Mouse (Mus musculus): ENCODE measurements around the gene Dlgap1. TPM values are rescaled to one million over a fixed set of nuclear protein-coding genes. Genes with fewer than 3 reads are reported as not detected.

Gene Dlgap1
- polyA plus RNA-seq, 1 experiment from 2014 or later: 0.22 TPM

DNA sequence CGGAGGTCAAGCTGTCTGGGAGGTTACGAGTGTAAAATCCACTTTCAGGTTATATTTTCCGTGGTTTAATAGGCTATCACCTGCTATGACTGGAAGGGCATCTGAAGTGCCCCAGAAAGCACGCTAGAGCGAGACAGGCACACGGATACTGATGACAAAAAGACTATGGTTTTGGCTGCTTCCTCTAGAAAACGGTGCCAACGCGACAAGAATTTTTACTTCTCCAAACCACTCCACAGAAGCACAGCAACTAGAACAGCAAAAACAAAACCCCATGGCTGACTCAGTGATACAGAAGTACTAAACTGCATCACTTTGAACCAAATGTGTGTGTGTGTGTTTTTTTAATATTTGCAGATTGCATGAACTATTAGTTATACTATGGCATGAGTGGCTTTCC lies 459.0 kb downstream of the Dlgap1 start:
- no peak overlapping the region for H3K27ac ChIP-seq (ENCODE audit: low read depth)
- H3K36me3 ChIP-seq (replicated peaks; ENCODE audit: insufficient read depth, low read length): no peaks in the 10 kb centered on the region
- DNase-seq (no peak), ATAC-seq (no peak)
- 0 out of 2 replicates have a peak, but pooled peaks cover 2% of the 10 kb centered on the region for H3K27me3 ChIP-seq (ENCODE audit: insufficient read depth, low read length)
- no peaks in the 10 kb centered on the region for H3K4me1 ChIP-seq (ENCODE audit: insufficient read depth)
- no peak overlapping the region for H3K4me2 ChIP-seq (ENCODE audit: low read depth, low read length)
- no peaks in the 10 kb centered on the region for H3K9me3 ChIP-seq (ENCODE audit: low read length)
- TF ChIP-seq CTCF (IDR thresholded peaks at IDR 0.05; ENCODE audit: low read depth) (no peak), EP300 (IDR thresholded peaks at IDR 0.05; ENCODE audit: low read depth) (no peak)
- no peak overlapping the region for H3K9ac ChIP-seq (replicated peaks)
- no peak overlapping the region for H3K4me3 ChIP-seq (ENCODE audit: low read depth, low read length)
- WGBS (ENCODE audit: insufficient replicate concordance): 61% methylated on average over 9 of the region's 9 CpGs

DNA sequence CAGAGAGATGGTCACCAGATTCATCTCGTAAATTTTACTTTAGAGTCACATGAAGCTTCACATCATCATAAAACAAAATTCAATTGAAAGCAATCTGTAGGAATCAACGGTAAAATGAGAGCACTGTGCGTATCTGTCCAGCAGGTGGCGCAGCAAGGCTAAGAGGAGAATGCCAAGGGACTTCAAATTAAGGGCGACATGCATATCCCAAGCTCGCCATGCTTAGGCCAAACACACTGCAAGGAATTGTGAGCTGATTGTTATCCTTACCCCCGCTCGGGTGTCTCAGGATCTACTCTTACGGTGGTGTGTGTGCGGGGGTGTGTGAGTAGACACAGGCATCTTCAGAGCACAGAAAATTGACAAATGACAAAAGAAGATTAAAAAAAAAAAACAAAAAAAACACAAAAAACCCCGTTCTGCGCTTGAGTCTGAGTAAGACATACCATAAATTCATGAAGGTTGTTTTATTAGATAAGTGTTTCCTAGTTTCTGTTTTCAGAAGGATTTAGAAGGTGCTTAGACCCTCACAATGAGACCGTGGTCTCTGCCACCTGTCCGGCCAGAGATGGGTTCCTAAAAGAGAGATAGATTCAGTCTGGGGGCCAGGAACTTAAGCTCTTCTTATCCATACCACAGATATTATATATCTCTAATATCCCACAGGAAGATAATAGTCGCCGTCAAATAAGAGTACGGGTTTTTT lies 461.0 kb downstream of the Dlgap1 start:
- Histone ChIP-seq H3K27ac (ENCODE audit: low read depth) (no peak overlapping the region), H3K36me3 (replicated peaks; ENCODE audit: insufficient read depth, low read length) (no peaks in the 10 kb centered on the region), H3K27me3 (ENCODE audit: insufficient read depth, low read length) (0 out of 2 replicates have a peak, but pooled peaks cover 2% of the 10 kb centered on the region), H3K9ac (replicated peaks) (no peak overlapping the region), H3K4me1 (ENCODE audit: insufficient read depth) (no peaks in the 10 kb centered on the region), H3K9me3 (ENCODE audit: low read length) (no peaks in the 10 kb centered on the region), H3K4me3 (ENCODE audit: low read depth, low read length) (no peak overlapping the region), H3K4me2 (ENCODE audit: low read depth, low read length) (no peak overlapping the region)
- DNase-seq (peak; percentile 62), ATAC-seq (no peak)
- TF ChIP-seq CTCF (IDR thresholded peaks at IDR 0.05; ENCODE audit: low read depth): peak; percentile 87
- no peak for TF ChIP-seq EP300 (IDR thresholded peaks at IDR 0.05; ENCODE audit: low read depth)
- WGBS (ENCODE audit: insufficient replicate concordance): 15% methylated on average over 17 of the region's 17 CpGs

DNA sequence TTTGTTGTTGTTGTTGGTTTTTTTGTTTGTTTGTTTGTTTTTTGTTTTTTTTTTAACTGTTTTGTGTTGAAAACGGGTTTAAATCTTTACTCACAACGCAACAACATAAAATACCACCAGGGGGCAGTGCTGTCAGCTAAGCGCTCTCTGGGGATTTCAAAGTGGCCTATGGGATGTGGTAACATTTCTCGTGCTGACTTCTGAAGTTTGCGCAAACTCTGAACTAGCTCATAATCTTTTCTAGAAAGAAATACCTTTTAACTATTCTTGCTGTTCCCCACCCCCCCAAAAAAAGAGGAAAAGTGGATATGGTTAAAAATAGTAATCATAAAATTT lies 461.5 kb downstream of the Dlgap1 start:
- TF ChIP-seq CTCF (IDR thresholded peaks at IDR 0.05; ENCODE audit: low read depth) (peak; percentile 63), EP300 (IDR thresholded peaks at IDR 0.05; ENCODE audit: low read depth) (no peak)
- ATAC-seq (no peak), DNase-seq (peak; percentile 43)
- Histone ChIP-seq H3K27ac (ENCODE audit: low read depth) (no peak overlapping the region), H3K9me3 (ENCODE audit: low read length) (no peaks in the 10 kb centered on the region), H3K4me3 (ENCODE audit: low read depth, low read length) (no peak overlapping the region), H3K36me3 (replicated peaks; ENCODE audit: insufficient read depth, low read length) (no peaks in the 10 kb centered on the region), H3K4me2 (ENCODE audit: low read depth, low read length) (no peak overlapping the region), H3K27me3 (ENCODE audit: insufficient read depth, low read length) (0 out of 2 replicates have a peak, but pooled peaks cover 2% of the 10 kb centered on the region), H3K4me1 (ENCODE audit: insufficient read depth) (no peaks in the 10 kb centered on the region), H3K9ac (replicated peaks) (no peak overlapping the region)
- 8% methylated on average over 5 of the region's 5 CpGs for WGBS (ENCODE audit: insufficient replicate concordance)

GRCm38 (mm10) chr17:70432834-70433233 lies 464.0 kb downstream of the Dlgap1 start:
- Histone ChIP-seq H3K27ac (ENCODE audit: low read depth) (no peak overlapping the region), H3K36me3 (replicated peaks; ENCODE audit: insufficient read depth, low read length) (no peaks in the 10 kb centered on the region), H3K4me3 (ENCODE audit: low read depth, low read length) (no peak overlapping the region), H3K9me3 (ENCODE audit: low read length) (no peaks in the 10 kb centered on the region; the same call in 1 of the 2 replicates), H3K4me1 (ENCODE audit: insufficient read depth) (no peaks in the 10 kb centered on the region), H3K27me3 (ENCODE audit: insufficient read depth, low read length) (0 out of 2 replicates have a peak, but pooled peaks cover 2% of the 10 kb centered on the region), H3K9ac (replicated peaks) (no peak overlapping the region), H3K4me2 (ENCODE audit: low read depth, low read length) (no peak overlapping the region)
- no peak for TF ChIP-seq CTCF (IDR thresholded peaks at IDR 0.05; ENCODE audit: low read depth)
- TF ChIP-seq EP300 (IDR thresholded peaks at IDR 0.05; ENCODE audit: low read depth): no peak
- 67% methylated on average over 5 of the region's 5 CpGs for WGBS (ENCODE audit: insufficient replicate concordance)
- ATAC-seq (no peak), DNase-seq (no peak)

- no peak overlapping the region for H3K27ac ChIP-seq (ENCODE audit: low read depth)
- no peaks in the 10 kb centered on the region for H3K27me3 ChIP-seq (ENCODE audit: insufficient read depth, low read length)
- DNase-seq (no peak), ATAC-seq (no peak)
- no peaks in the 10 kb centered on the region for H3K4me1 ChIP-seq (ENCODE audit: insufficient read depth)
- no peaks in the 10 kb centered on the region for H3K36me3 ChIP-seq (replicated peaks; ENCODE audit: insufficient read depth, low read length)
- WGBS (ENCODE audit: insufficient replicate concordance): 76% methylated on average over 6 of the region's 6 CpGs
- no peak overlapping the region for H3K4me3 ChIP-seq (ENCODE audit: low read depth, low read length)
- no peak for TF ChIP-seq CTCF (IDR thresholded peaks at IDR 0.05; ENCODE audit: low read depth)
- no peak for TF ChIP-seq EP300 (IDR thresholded peaks at IDR 0.05; ENCODE audit: low read depth)
- no peak overlapping the region for H3K9ac ChIP-seq (replicated peaks)
- H3K9me3 ChIP-seq (ENCODE audit: low read length): no peaks in the 10 kb centered on the region; the same call in 1 of the 2 replicates
- H3K4me2 ChIP-seq (ENCODE audit: low read depth, low read length): no peak overlapping the region
Measured at GRCm38 (mm10) chr17:70434549-70434948, 465.7 kb downstream of the Dlgap1 start.

- WGBS (ENCODE audit: insufficient replicate concordance): 81% methylated on average over 6 of the region's 6 CpGs
- no peaks in the 10 kb centered on the region; the same call in 1 of the 2 replicates for H3K9me3 ChIP-seq (ENCODE audit: low read length)
- ATAC-seq (no peak), DNase-seq (no peak)
- no peak overlapping the region for H3K9ac ChIP-seq (replicated peaks)
- no peak overlapping the region for H3K4me2 ChIP-seq (ENCODE audit: low read depth, low read length)
- no peak overlapping the region for H3K27ac ChIP-seq (ENCODE audit: low read depth)
- no peaks in the 10 kb centered on the region for H3K27me3 ChIP-seq (ENCODE audit: insufficient read depth, low read length)
- no peak overlapping the region for H3K4me3 ChIP-seq (ENCODE audit: low read depth, low read length)
- H3K36me3 ChIP-seq (replicated peaks; ENCODE audit: insufficient read depth, low read length): no peaks in the 10 kb centered on the region
- TF ChIP-seq EP300 (IDR thresholded peaks at IDR 0.05; ENCODE audit: low read depth): no peak
- no peak for TF ChIP-seq CTCF (IDR thresholded peaks at IDR 0.05; ENCODE audit: low read depth)
- H3K4me1 ChIP-seq (ENCODE audit: insufficient read depth): no peaks in the 10 kb centered on the region
Measured at GRCm38 (mm10) chr17:70435612-70436011, 466.7 kb downstream of the Dlgap1 start.
